Mouse (Mus musculus) G1E (cell line): ENCODE data around the gene Fam189a1.

Experiments used
- CTCF ChIP-seq: IDR thresholded peaks from 2 replicates; pipeline ENCODE4 v1.5.1; 2012; ENCODE audit warnings: low read depth, low read length, inconsistent platforms, mixed read lengths
- GATA1 ChIP-seq: IDR thresholded peaks from 2 replicates; pipeline ENCODE4 v1.6.1; 2012; ENCODE audit warnings: borderline replicate concordance, low read length, inconsistent platforms, mixed read lengths
- GATA2 ChIP-seq: IDR thresholded peaks from 2 replicates; pipeline ENCODE4 v1.6.1; 2012; ENCODE audit warnings: low read depth, low read length, inconsistent platforms, borderline replicate concordance
- POLR2AphosphoS5 ChIP-seq: IDR thresholded peaks from 2 replicates; pipeline ENCODE4 v1.6.1; 2012; ENCODE audit warnings: low read depth, low read length, inconsistent platforms; ENCODE audit not compliant: insufficient replicate concordance

DNA sequence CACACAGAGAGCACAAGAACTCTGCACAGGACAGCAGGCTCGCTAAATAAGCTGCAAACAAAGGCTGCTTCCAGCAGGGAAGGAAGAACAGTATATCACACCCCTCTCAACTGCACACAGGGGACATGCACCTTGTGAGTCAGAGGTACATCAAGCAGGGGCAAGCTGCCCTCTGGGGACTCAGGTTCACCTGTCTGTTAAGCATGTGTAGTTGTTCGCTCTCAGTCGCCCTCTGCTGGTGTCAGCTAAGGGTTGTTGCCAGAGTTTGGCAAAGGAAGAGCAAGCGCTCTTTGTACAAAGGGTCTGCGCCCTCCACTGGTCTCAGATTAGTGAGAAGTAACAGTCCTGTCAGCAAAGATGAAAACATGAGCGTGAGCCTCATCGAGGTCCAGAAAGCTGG, 426.6 kb downstream of the Fam189a1 start:
- TF ChIP-seq CTCF (no peak), GATA2 (no peak), POLR2AphosphoS5 (no peak), GATA1 (no peak)
